Mouse (Mus musculus): ENCODE measurements around the gene Slc13a4. TPM values are rescaled to one million over a fixed set of nuclear protein-coding genes. Genes with fewer than 3 reads are reported as not detected.

The Slc13a4 gene
- total RNA-seq, 2 experiments from 2014 or later = 0.11 to 0.35 TPM

GRCm38 (mm10) chr6:35260531-35260930 is 47.4 kb downstream of the Slc13a4 start:
- DNase-seq = no peak
- intact Hi-C loops (cut with DNase I; ENCODE audit: low total_unique reads) = no loop called here

- intact Hi-C loops (cut with DNase I; ENCODE audit: low total_unique reads) = loop anchor here (10.0 kb wide), 1 partner anchor 115 kb away; no protein-coding TSS in a partner anchor
- DNase-seq = no peak
These were observed 48.4 kb downstream of the Slc13a4 start for GRCm38 (mm10) chr6:35259526-35259925.

- DNase-seq = no peak
- intact Hi-C loops (cut with DNase I; ENCODE audit: low total_unique reads) = loop anchor here (10.0 kb wide), 1 partner anchor 116 kb away; no protein-coding TSS in a partner anchor
These were observed 49.0 kb downstream of the Slc13a4 start for GRCm38 (mm10) chr6:35258922-35259321.

GRCm38 (mm10) chr6:35257626-35258190 is 50.2 kb downstream of the Slc13a4 start:
- no peak for DNase-seq
- intact Hi-C loops (cut with DNase I; ENCODE audit: low total_unique reads) = loop anchor here (10.0 kb wide), 1 partner anchor 117 kb away; no protein-coding TSS in a partner anchor

GRCm38 (mm10) chr6:35256691-35257090 is 51.2 kb downstream of the Slc13a4 start:
- intact Hi-C loops (cut with DNase I; ENCODE audit: low total_unique reads) = loop anchor here (10.0 kb wide), 1 partner anchor 118 kb away; no protein-coding TSS in a partner anchor
- peak; percentile 41 for DNase-seq

- intact Hi-C loops (cut with DNase I; ENCODE audit: low total_unique reads) = loop anchor here (10.0 kb wide), 1 partner anchor 120 kb away; no protein-coding TSS in a partner anchor
- DNase-seq = no peak
These were observed 52.9 kb downstream of the Slc13a4 start for GRCm38 (mm10) chr6:35255017-35255416.

GRCm38 (mm10) chr6:35254136-35254904 is 53.6 kb downstream of the Slc13a4 start:
- intact Hi-C loops (cut with DNase I; ENCODE audit: low total_unique reads) = loop anchor here (10.0 kb wide), 1 partner anchor 120 kb away; no protein-coding TSS in a partner anchor
- DNase-seq = no peak

GRCm38 (mm10) chr6:35253474-35253873 is 54.5 kb downstream of the Slc13a4 start:
- no peak for DNase-seq
- intact Hi-C loops (cut with DNase I; ENCODE audit: low total_unique reads) = loop anchor here (10.0 kb wide), 1 partner anchor 121 kb away; no protein-coding TSS in a partner anchor

- intact Hi-C loops (cut with DNase I; ENCODE audit: low total_unique reads) = loop anchor here (10.0 kb wide), 1 partner anchor 122 kb away; no protein-coding TSS in a partner anchor
- peak; percentile 91 for DNase-seq
These were observed 55.2 kb downstream of the Slc13a4 start for GRCm38 (mm10) chr6:35252477-35253346.

GRCm38 (mm10) chr6:35251807-35252476 is 56.0 kb downstream of the Slc13a4 start:
- DNase-seq = no peak
- intact Hi-C loops (cut with DNase I; ENCODE audit: low total_unique reads) = loop anchor here (10.0 kb wide), 1 partner anchor 123 kb away; no protein-coding TSS in a partner anchor

GRCm38 (mm10) chr6:35245086-35245485 is 62.8 kb downstream of the Slc13a4 start:
- intact Hi-C loops (cut with DNase I; ENCODE audit: low total_unique reads) = no loop called here
- no peak for DNase-seq

- intact Hi-C loops (cut with DNase I; ENCODE audit: low total_unique reads) = no loop called here
- no peak for DNase-seq
These were observed 63.9 kb downstream of the Slc13a4 start for GRCm38 (mm10) chr6:35243989-35244388.

GRCm38 (mm10) chr6:35243252-35243651 is 64.7 kb downstream of the Slc13a4 start:
- intact Hi-C loops (cut with DNase I; ENCODE audit: low total_unique reads) = no loop called here
- no peak for DNase-seq

- DNase-seq = no peak
- intact Hi-C loops (cut with DNase I; ENCODE audit: low total_unique reads) = no loop called here
These were observed 71.7 kb downstream of the Slc13a4 start for GRCm38 (mm10) chr6:35236108-35236785.

GRCm38 (mm10) chr6:35229415-35229814 is 78.5 kb downstream of the Slc13a4 start:
- DNase-seq = no peak
- intact Hi-C loops (cut with DNase I; ENCODE audit: low total_unique reads) = no loop called here

- intact Hi-C loops (cut with DNase I; ENCODE audit: low total_unique reads) = no loop called here
- DNase-seq = no peak
These were observed 82.2 kb downstream of the Slc13a4 start for GRCm38 (mm10) chr6:35225696-35226095.

Data from gastrocnemius, postnatal 14 days (tissue).